Mouse (Mus musculus): ENCODE results near the gene Hoxa11.
A peak's percentile ranks its signal among the peaks of the same experiment; 100 is the strongest.

Hoxa11 gene

DNA sequence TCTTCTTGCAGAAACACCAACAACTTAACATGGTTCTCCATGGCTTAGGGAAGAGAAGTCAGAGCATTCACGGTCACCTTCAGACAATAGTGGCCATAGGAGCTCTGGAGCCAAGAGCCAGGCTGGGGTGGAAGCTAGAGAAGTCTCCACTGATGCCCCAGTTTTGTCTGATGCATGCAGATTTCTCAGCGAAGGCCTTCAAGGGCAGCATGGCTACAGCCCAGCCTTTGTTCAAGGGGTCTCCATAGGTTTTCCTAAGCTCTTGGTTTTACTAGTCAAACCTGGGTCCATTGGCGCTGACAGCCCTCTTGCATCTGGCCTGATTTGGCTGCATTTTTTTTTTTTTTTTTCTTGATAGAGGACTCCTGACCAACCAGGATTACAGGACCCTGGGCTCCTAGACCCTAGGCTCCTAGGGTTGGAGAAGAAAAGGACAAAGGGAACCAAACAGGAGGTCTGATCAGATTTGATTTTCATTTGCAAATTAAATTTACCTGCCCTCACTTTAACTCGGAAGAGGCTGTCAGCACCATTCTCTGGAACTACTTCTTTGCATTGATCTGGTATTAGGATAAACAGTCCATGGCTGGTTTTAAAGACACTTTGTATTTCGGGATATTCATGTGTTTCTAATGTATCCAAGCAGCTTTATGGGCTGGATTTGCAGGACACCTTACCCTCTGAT lies 18.6 kb upstream of the Hoxa11 start:
- DNase-seq: no peak

DNA sequence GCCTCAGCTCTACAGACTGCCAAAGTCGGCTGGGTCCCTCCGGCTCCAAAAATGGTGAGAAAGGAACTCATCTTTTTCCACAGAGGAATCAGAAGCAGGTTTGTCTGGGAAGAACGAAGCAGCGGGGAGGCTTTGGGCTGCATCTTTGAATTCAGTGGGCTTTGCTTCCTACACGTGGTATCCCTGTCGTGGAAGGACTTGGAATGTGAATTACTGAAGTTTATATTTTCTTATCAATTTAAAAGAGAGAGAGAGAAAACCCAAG lies 17.6 kb upstream of the Hoxa11 start:
- DNase-seq: no peak

DNA sequence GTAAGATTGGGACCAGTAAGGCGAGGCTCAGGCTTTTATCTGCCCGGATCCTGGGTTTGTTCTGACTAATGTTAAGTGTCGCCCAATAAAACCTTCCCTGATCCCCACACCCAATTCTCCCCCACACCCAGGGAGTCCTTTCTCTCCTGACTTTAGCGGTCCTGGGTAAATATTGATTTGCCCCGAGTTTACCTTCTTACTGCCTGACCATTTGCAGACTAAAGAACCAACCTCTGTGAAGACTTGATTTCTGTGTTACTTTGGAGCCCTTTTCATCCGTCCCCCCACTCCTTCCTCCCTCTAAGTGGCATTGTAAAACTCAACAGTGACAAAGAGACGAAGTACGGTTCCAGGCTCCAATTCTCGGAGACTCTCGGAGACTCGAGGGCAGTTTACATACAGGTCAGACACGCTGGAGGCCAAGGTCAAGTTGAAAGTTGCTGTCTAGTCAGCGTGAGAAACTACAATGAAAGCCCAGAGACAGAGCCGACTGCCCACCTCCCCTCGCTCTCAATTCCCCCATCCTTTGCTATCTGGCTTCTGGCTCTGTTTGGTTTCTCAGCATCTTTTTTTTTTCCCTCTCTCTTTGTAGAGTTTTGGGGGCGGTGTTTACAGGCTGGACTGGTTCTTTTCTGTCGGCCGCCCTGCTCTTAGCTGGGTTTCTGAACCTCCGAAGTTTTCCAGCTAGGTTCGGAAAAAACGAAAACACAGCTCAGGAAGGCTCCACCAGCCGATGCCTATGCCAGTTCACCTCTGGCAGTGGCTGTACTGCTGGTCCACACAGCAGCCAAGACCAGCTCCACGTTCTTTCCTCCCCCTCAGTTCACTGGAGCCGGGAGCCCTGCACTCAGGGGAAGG lies 17.1 kb upstream of the Hoxa11 start:
- no peak for DNase-seq

DNA sequence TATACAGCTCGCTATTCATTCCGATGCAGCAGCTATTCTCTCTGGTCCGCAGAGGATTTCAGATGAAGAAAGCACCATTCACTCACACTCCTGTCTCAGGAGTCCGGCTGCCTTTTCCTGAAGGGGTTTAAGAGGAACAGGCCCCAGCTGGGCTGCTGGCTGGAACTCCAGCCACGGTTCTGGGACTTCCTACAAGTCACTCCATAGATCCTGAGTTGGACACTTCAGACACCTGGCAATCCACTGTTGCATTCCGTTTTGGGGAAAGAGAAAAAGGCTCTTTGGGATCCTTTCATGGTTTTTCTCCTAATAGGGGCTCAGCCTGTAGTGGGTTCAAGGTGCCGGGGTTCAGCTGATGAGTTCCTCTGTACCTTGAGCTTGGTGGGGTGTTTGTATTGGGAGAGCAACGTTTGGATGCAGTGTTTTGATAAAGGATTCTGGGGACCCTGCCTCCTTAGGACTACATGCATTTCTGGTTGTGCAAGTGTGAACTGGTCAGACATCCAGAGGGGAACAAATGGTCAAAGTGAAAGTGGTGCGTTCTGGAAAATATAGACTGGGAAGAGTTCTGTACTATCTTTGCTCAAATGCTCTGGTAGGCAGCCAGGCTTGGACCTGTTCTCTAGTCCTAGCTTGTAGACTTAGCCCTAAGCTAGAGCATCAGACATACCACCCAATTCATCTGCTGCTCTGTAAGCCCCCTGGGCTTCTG lies 16.3 kb upstream of the Hoxa11 start:
- no peak for DNase-seq

DNA sequence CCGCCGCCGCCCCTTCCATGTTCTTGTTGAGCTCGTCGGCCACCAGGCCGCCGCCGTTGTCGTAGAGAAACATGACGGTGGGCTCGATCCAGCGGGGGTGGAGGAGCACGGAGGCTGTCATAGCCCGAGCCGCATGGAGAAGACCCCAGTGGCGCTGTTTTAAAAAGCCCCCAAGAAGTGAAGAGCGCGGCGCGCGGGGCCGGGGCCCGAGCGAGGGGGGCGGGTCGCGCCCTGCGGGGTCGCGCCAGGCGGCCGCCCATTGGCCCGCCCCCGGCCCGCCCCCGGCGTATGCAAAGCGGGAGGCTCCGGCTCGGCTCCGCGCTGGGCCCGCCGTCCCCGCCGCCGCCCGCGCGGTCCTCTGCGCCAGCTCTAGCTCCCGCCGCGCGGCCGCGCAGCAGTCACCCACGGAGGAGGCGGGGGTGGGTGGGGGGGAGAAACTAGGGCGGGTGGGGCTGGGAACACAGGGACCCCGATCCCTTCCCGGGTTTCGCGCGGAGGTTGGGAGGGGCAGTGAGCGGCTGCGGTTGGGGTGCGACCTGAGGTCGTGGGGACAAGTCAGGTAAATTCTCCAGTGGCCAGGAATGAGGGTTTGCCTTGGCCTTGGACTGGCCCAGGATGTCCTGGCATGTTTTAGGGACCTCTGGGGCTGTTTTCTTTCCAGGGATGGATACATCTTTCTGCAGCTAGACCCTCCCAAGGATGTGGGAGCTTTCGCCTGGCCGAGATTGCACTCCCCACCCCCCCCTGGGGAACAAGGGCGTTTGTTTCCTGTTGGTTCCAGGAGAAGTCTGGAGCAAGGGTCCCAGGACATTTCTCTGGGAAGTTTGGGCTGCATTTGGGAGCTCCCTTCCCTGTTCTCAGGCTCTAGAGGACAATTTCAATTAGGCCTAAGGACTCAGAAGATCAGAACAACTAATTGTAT lies 15.3 kb upstream of the Hoxa11 start, which contains the start of gene Hoxa13:
Hoxa13 (minus strand) TSS at position 227 of the 922 bp plus-strand sequence.
- DNase-seq: no peak

DNA sequence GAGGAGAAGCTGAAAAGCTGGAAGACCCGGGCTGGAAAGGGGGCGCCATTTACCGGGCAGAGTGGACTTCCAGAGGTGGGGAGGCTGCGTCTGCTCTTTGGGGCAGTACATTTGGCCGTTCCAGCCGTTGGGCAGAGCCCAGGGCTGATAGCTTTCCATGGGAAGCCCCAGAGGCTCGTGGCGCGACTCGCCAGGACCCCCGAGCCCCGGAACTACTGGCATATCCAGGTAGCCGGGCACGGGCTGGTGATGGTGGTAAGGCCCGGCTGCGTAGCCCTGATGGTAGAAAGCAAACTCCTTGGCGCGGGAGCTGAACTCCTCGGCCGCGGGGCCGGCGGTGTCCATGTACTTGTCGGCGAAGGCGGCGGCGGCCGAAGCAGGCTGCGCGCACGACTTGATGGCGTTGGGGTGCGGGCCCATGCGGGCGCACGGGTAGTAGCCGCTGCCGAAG lies 14.2 kb upstream of the Hoxa11 start:
- DNase-seq: no peak

DNA sequence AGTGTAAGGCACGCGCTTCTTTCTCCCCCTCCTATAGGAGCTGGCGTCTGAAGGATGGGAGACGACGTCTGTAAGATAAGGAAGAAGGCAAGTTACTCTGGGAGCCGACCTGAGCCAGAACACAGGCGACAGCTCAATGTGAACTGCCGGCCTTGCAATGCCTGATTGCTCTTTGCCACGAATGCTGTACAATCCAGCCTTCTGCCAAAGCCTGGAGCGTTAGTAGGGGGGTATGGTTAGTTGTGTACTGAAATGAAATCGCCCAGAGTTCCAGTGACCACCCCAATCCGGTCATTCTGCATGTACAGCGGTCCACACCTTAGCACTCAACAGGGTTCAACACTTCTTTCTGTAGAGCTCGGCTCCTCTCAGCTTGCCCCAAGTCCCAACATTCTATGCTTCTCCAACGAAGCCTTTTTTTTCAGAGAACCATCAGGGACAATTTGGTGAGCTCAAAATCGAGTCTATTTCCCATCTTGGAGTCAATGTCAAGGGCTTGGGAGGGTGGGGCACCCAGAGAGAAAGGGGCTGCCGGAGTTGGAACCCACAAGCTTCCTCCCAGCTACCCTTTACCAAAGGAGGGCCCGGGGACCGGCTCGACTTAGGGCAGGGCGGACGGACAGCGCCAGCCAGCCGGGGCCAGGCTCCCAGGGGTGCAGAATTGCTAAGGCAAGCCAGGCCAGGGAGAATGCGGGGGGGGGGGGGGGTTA lies 13.6 kb upstream of the Hoxa11 start:
- no peak for DNase-seq

GRCm38 (mm10) chr6:52256956-52257355 lies 11.3 kb upstream of the Hoxa11 start:
- peak in 1 of 2 experiments; percentile 51 for DNase-seq

- no peak for DNase-seq
Observed at GRCm38 (mm10) chr6:52253511-52254500, 8.2 kb upstream of the Hoxa11 start.

GRCm38 (mm10) chr6:52252775-52253376 lies 7.3 kb upstream of the Hoxa11 start:
- no peak for DNase-seq

GRCm38 (mm10) chr6:52252016-52252774 lies 6.6 kb upstream of the Hoxa11 start:
- DNase-seq: no peak

- DNase-seq: no peak
Observed at GRCm38 (mm10) chr6:52251177-52251879, 5.7 kb upstream of the Hoxa11 start.

GRCm38 (mm10) chr6:52249826-52250225 lies 4.2 kb upstream of the Hoxa11 start:
- no peak for DNase-seq

GRCm38 (mm10) chr6:52249415-52249738 lies 3.8 kb upstream of the Hoxa11 start:
- no peak for DNase-seq

GRCm38 (mm10) chr6:52248638-52249414 lies 3.2 kb upstream of the Hoxa11 start:
- DNase-seq: no peak

GRCm38 (mm10) chr6:52247766-52248637 lies 2.4 kb upstream of the Hoxa11 start:
- DNase-seq: no peak

DNA sequence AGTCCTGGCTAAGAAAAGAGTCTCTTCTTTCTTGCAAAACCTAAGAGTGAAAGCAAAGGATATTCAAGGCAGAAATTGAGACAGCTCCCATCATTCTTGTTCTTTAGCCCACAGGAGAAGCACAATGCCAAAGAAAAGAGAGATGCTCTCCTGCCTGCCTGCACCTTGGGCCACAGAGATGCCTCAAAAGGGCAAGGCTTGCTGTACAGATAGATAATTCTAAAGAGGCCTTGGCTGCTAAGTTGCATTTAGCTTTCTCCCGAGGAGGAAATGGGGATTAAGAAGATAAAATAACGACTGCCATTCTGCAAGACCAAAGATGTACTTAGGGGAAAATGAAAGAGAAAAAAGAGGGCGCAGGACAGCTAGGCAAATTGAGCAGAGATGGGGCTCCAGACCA lies 1.3 kb upstream of the Hoxa11 start:
- DNase-seq: no peak

Measured in thymus, adult 18-20 months (tissue).